Mouse (Mus musculus) cortical plate, adult 2 months (tissue): ENCODE results near the gene Tkt. TPM values are rescaled to one million over a fixed set of nuclear protein-coding genes. Genes with fewer than 3 reads are reported as not detected.
"Not testable (repeated sequence)": the region's sequence is repeated elsewhere in the genome, so short reads cannot be mapped to it uniquely, and the experiment has no call there.

Experiments used
- H3K27ac ChIP-seq: fragments of 200-500 bp; 2 replicates; pipeline ENCODE4 v1.5.1; 2012; ENCODE audit warnings: low read length, control low read depth, inconsistent platforms; ENCODE audit not compliant: insufficient read depth
- H3K4me1 ChIP-seq: fragments of 200-500 bp; 2 replicates; pipeline ENCODE4 v1.6.1; 2011; ENCODE audit warnings: low read length; ENCODE audit not compliant: control insufficient read depth, insufficient read depth
- H3K4me3 ChIP-seq: fragments of 200-500 bp; 2 replicates; pipeline ENCODE4 v1.5.1; 2011; ENCODE audit warnings: mild to moderate bottlenecking, low read length, control low read depth; ENCODE audit not compliant: insufficient read depth
- CTCF ChIP-seq: fragments of 200-500 bp; IDR thresholded peaks from 2 replicates; pipeline ENCODE4 v1.5.1; 2011; ENCODE audit warnings: mild to moderate bottlenecking, control low read depth, low read length; ENCODE audit not compliant: insufficient read depth; ENCODE audit errors: extremely low read depth
- POLR2A ChIP-seq: fragments of 200-500 bp; IDR thresholded peaks from 2 replicates; pipeline ENCODE4 v1.6.1; 2011; ENCODE audit warnings: mild to moderate bottlenecking, low read length, control low read depth; ENCODE audit not compliant: insufficient read depth; ENCODE audit errors: extremely low read depth
- polyA plus RNA-seq: library from polyadenylated mRNA; depleted of rRNA; stranded (reverse); fragments of >200 nt; gene quantifications from 2 replicates; pipeline ENCODE4 v1.2.3, GENCODE M21; 2012

Gene Tkt
- polyA plus RNA-seq, 1 experiment, result 154 TPM

DNA sequence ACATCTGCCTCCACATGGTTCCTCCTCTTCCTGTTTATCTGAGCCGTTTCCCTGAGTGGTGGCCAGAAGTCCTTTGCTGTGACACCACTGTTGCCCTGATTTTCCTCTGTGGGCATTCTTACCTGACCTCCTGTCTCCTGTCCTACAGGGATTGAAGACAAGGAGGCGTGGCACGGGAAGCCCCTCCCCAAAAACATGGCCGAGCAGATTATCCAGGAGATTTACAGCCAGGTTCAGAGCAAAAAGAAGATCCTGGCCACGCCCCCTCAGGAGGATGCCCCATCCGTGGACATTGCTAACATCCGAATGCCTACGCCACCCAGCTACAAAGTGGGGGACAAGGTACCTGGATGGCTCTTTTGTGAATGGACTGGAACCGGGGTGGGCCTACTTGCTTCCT, 19.9 kb downstream of the Tkt start:
- TF ChIP-seq POLR2A, result no peak
- TF ChIP-seq CTCF, result no peak
- H3K4me3 ChIP-seq, result no peak overlapping the region
- H3K4me1 ChIP-seq, result no peaks in the 10 kb centered on the region
- no peak overlapping the region for H3K27ac ChIP-seq

DNA sequence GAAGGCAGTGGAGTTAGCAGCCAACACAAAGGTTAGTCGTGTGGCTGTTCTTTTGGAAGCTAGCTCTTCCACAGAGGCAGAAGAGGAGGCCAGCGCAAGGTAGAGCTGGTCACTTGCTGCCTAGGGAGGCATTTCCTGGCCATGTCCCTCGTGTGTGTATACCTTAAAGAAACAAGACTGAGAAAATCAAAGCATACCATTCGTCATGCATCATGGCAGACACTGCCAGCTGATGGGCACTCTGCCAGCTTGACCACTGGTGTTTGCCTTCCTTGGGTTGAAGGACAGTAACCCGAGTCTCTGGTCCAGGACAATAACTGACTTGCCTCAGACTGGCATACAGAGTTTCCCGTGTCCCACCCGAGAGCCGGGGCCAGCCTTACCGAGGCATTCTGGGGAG, 22.1 kb downstream of the Tkt start:
- Histone ChIP-seq H3K4me3 (no peak overlapping the region), H3K27ac (no peak overlapping the region), H3K4me1 (no peaks in the 10 kb centered on the region)
- TF ChIP-seq CTCF, result no peak
- TF ChIP-seq POLR2A, result no peak

DNA sequence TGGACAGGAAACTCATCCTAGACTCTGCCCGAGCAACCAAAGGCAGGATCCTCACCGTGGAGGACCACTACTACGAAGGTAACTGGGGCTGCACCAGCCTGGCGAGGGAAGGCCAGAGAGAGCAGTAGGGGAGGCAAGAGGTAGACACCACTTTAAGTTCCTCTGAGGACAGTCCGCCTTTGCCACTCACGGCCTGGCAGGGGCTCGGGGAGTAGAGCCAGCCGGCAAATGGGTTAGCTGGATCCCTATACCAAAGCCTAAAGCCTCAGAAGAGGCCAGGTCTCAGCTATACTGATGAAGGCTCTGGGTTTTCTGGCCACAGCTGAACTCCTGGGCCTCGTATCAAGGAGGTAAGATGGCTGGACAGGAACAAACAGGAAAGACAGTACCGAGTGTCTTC, 24.1 kb downstream of the Tkt start:
- H3K4me1 ChIP-seq, result no peaks in the 10 kb centered on the region
- H3K27ac ChIP-seq, result no peak overlapping the region
- no peak overlapping the region for H3K4me3 ChIP-seq
- TF ChIP-seq POLR2A (no peak), CTCF (no peak)

DNA sequence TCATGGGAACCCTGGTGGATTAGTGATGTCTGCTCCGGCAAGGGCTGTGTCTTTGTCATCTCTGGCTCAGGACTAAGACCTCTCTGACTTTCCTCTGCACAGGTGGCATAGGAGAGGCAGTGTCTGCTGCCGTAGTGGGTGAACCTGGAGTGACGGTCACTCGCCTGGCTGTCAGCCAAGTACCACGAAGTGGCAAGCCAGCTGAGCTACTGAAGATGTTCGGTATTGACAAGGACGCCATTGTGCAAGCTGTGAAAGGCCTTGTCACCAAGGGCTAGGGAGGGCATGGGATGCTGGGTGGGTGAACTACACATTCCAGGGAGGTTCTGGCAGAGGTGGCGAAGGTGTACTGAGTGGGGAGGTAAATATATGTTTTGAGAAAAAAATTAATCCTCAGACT, 25.1 kb downstream of the Tkt start:
- Histone ChIP-seq H3K27ac (no peak overlapping the region), H3K4me3 (no peak overlapping the region), H3K4me1 (no peaks in the 10 kb centered on the region)
- TF ChIP-seq POLR2A (no peak), CTCF (no peak)

DNA sequence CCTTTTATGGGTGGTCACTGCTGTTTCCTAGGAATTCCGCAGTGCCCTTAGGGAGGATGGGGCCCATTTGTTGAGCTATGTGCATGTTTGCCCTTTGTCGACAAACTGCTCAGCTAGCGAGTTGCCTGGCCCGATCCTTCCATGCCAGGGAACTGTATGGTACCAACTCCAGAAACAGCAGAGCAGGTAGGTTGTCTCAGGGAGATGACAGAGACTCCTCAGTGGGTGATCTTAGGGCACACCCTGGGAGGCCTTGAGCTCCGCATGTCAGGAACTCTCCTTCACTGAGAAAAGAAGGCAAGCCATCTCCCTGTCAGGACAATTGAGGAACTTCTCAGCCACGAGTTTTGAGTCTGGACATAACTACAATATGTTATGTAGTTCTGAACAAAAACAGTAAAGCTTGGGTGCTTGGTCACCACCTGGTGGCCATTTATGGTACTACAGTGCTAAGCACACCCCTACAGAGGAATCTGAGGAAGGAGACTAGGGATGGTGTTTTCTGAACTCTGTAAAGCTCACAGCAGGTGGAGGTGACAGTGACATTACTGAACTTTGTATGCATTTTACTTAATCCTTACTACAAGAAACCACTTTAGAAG, 25.9 kb downstream of the Tkt start:
- TF ChIP-seq POLR2A, result no peak
- peak; percentile 80 for TF ChIP-seq CTCF
- Histone ChIP-seq H3K27ac (no peak overlapping the region), H3K4me3 (no peak overlapping the region), H3K4me1 (no peaks in the 10 kb centered on the region)

DNA sequence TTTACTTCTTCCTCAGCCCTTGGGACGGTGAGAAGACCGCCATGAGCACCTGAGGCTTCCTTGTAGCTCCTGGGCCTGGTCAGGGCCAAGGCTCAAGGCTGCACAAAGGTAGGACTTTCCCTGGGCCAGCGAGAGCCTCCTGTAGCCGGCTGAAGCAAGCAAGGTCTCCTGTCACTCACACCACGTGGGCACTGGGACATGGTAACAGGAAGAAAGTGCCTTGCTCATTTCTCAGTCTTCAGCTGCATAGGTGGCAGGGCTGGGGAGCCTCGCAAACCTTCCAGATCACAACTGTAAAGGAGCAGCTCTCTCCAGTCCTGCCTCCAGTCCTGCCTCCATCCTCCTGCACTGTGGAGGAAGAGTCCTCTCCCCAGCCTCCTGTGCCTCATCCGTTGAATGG, 27.6 kb downstream of the Tkt start:
- Histone ChIP-seq H3K27ac (no peak overlapping the region), H3K4me1 (no peaks in the 10 kb centered on the region), H3K4me3 (no peak overlapping the region)
- TF ChIP-seq CTCF (no peak), POLR2A (no peak)

DNA sequence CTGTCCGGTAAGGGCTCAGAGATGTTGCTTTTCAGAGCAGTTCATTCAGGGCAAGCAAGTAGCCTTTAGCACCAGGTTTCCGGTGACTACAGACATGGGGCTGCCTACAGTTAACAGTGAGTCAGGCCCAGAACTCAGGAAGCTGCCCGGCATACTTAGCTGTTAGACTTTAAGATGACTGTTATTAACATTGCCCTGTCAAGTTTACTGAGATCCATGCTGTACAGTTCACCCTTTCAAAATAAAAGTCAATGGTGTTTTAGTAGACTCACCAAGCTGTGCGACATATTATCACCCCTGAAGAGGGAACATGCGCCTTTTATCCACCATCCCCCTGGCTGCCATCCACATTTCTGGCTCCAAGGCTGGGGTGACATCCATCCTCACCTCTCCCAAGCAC, 28.1 kb downstream of the Tkt start:
- TF ChIP-seq POLR2A, result no peak
- H3K4me1 ChIP-seq, result no peaks in the 10 kb centered on the region
- no peak overlapping the region for H3K27ac ChIP-seq
- no peak overlapping the region for H3K4me3 ChIP-seq

DNA sequence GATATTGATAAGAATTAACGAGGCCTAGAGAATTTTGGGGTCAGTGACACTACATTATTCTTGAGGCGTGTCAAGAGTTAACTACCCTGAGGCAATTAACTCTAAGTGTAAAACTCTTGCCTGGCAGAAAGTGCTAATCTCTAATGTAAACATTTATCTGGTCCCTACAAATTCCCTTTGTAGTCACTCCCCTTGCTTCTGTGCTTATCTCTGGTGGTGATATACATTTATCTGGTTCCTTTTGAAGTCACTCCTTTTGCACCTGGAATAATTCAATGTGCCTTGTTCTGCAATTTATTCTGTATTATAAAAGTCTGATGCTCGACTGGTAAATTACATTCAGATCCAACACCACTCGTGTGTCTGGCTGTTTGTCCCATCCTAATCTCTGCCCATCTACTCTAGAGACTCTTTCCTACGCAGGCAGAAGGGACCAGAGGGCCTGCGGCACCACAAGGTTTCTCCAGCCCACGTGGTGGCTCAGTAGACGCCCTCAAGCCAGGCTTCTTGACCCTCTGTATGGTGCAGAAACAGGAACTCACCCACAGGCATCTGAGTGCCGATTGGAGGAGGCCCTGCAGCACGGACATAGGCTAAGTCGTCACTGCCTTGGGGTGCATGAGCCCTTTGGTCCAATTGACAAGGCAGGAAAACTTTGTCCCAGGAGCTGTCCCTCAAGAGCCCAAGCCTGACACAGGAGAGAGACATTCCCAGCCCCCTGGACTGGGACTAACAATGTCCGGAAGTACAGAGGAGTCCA, 29.3 kb downstream of the Tkt start:
- not testable (repeated sequence) for H3K4me3 ChIP-seq, H3K4me1 ChIP-seq, H3K27ac ChIP-seq

DNA sequence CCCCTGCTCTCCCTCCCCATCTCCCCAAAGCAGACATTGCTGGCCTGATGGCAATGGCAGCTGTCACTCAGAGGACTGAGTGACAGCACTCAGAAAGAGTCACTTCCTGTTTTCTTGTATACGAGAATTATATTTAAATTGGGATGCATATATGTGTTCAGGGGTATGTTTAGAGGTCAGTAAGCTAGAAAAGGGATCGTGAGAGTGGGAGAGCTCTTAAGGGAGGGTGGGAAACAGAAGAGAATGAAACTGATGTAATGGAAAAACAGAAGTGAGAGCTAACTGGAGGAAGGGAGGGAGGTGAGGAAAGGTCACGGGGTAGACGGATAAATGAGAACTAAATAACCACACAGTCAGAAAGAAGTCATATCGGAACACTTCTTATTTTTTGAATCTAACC, 31.0 kb downstream of the Tkt start:
- no peaks in the 10 kb centered on the region for H3K4me1 ChIP-seq
- H3K4me3 ChIP-seq, result no peak overlapping the region
- H3K27ac ChIP-seq, result no peak overlapping the region
- TF ChIP-seq CTCF, result no peak
- no peak for TF ChIP-seq POLR2A

DNA sequence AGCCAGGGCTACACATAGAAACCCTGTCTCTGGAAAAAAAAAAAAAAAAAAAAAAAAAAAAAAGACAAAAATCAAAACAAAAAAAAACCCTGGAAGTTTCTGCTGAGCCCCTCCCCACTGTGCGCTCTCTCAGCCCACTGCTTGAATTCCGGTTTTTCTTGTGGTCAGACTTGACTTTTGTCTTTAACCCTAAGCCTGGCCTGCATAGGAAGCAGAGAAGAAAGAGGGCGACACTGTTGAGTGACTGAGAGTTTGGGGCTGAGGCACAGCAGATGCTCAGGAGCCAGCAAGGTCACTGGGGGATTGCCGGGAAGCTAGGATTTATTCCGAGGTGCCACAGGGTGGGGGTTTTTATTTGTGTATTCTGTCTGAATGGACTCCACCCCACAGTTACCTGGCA, 31.7 kb downstream of the Tkt start:
- Histone ChIP-seq H3K4me1 (no peaks in the 10 kb centered on the region), H3K27ac (no peak overlapping the region), H3K4me3 (no peak overlapping the region)
- TF ChIP-seq POLR2A, result no peak
